Mouse (Mus musculus): ENCODE results near the gene Defb29. TPM values are rescaled to one million over a fixed set of nuclear protein-coding genes. Genes with fewer than 3 reads are reported as not detected.

Defb29 gene
- total RNA-seq, 2 experiments from 2014 or later = not detected

DNA sequence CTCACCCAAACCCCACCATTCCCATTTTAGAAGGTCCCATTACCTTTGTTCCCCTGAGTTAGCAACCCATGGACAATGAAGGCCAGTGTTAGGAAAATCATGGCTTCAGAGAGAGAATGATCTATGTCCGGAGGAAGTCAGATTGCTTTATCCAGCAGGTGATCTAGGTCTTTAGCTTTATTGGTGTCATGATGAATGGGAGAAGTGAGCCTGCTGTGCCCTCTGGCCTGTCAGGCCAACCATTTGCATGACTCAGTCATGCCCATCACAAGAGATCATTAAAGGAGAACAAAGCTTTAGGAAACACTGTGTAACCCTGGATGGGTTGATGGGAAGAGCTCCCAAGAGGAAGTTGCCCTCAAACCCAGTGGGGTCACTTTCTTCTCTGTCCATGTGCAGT is 28.3 kb downstream of the Defb29 start, which contains the start of gene Defb26:
Defb26 (minus strand) TSS at position 101 of the 400 bp plus-strand sequence.
- intact Hi-C loops (cut with DNase I) = no loop called here
- DNase-seq = no peak

DNA sequence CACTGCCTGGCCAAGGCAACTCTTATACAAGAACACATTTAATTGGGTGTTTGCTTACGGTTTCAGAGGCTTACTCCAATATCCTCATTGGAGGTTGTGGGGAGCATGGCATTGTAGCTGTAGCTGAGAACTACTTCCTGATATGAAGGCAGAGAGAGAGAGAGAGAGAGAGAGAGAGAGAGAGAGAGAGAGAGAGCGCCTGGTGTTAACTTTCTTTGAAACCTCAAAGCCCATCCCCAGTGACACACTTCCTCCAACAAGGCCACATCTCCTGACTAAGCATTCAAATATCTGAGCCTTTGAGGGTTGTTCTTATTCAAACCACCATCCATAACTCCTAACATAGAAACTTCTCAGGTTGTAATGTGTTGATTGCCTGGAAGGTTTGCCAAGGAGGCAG is 35.9 kb downstream of the Defb29 start:
- no peak for DNase-seq
- intact Hi-C loops (cut with DNase I) = no loop called here

DNA sequence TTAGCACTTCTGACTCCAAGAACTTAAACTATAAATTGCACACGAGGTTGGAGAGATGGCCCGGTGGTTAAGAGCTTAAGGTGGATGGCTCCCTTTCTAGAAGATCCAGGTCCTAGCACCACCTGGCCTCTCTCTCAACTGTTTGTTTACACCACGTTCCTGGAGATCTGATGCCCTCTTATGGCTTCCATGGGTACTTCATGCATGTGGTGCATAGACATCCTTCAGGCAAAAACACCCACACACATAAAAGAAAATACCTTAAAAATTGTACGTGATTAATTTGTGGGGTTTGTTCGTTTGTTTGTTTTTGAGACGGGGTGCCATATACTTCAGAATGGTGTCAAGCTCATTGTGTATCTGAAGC is 39.1 kb downstream of the Defb29 start:
- intact Hi-C loops (cut with DNase I) = no loop called here
- no peak for DNase-seq

DNA sequence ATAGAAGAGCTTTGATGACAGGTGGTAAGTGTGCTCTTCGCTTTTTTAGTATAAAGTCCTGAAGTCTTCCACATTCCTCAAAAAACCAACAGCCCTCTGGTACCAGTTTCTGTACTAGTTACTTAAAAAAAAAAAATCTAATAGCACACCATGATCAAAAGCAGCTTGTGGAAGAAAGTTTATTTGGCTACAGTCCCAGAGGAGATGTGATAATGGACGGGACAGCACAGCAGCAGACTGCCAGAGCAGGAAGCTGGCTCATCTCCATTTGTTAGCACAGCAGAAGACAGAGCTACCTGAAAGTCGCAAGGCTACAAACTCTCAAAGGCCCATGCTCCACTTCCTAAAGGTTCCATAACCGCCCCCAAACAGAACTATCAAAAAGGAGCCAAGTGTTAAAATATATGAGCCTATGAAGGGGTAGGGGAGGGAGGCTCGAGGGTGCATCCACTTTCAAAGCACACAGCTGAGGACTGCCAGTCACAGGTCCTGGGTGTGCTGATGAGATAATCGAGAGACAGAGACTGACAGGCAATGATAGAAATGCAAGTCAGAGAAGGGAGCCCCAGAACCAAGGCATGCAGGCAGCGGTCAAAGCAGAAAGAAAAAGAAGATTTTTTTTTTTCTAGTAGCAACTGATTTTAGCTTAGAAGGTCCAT is 39.6 kb downstream of the Defb29 start:
- DNase-seq = no peak
- intact Hi-C loops (cut with DNase I) = no loop called here

DNA sequence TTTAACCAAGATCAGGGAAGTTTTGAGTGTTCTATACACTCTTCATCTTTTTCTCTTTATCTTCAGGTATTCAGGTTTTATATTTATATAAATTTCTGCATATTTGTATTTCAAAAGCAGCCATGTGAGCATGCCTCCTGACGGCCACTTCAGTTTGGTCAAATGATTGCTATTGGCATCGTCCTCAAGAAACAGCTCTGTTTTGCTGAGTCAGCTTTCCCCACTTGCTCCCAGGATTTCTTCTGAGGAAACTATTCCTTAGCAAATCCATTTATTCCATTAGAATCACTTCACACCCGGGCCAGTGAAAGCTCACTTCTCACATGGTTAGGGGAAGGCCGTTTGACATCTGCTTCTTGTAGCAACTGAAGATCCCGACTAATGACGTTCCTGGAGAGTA is 41.9 kb downstream of the Defb29 start:
- DNase-seq = no peak
- intact Hi-C loops (cut with DNase I) = no loop called here

DNA sequence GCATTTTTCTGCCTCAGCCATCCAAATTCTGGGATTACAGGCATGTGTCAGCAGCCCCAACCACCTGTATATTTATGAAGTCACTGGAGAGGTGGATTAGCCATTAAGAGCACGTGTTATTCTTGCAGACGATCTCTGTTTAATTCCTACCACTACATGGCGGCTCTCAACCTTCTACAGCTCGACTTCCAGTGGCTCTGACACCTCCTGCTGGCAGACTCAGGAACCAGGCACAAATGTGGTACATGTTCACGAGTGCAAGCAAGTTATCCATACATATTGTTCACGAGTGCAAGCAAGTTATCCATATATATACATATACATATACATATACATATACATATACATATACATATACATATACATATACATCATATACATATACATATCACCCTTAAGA is 46.7 kb downstream of the Defb29 start:
- intact Hi-C loops (cut with DNase I) = no loop called here
- no peak for DNase-seq

DNA sequence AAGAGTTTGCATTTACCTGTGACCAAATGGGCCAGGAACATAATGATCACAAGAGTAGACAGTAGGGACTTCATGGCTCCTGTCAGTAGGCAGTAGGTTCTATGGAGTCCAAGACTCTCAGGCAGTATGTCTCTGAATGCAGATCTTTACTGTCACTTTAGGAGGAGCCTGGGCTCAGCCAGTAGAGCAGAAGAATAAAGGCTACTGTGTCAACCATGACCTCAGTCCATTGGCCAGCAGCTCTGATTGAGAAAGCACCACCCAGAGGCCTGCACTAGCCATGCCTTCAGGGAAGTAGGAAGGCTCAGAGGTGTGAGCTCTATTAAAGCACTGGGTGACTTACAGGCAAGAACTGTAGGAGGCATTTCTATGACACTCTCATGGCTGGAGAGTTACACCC is 49.9 kb downstream of the Defb29 start, which contains the start of gene Defb22:
Defb22 (minus strand) TSS at position 101 of the 400 bp plus-strand sequence.
- intact Hi-C loops (cut with DNase I) = no loop called here
- DNase-seq = no peak

Other genes with a start within 250 kb of the Defb29 start
- gene Tbc1d20, start 246.3 kb downstream of the Defb29 start, total RNA-seq (2021) = 10 to 100 TPM; 21.8 to 26.8 TPM
- gene Rbck1, start 207.4 kb downstream of the Defb29 start, total RNA-seq (2021) = 10 to 100 TPM; 24.4 to 31.6 TPM
- 1 to 10 TPM in 1 of 2 experiments, under 1 TPM in 1; 0.62 to 1.5 TPM for gene Trib3, start 196.1 kb downstream of the Defb29 start, total RNA-seq (2021)
- not detected for gene Nrsn2, start 163.5 kb downstream of the Defb29 start, total RNA-seq (2021)
- 1 to 10 TPM; 1.4 to 1.5 TPM for gene Sox12, start 142.0 kb downstream of the Defb29 start, total RNA-seq (2021)
- gene Zcchc3, start 125.1 kb downstream of the Defb29 start, total RNA-seq (2021) = 1 to 10 TPM in 1 of 2 experiments, under 1 TPM in 1; 0.84 to 2.1 TPM
- not detected for gene 6820408C15Rik, start 124.5 kb downstream of the Defb29 start, total RNA-seq (2021)
- not detected for gene Defb23, start 75.5 kb downstream of the Defb29 start, total RNA-seq (2021)
- not detected for gene Defb20, start 63.0 kb downstream of the Defb29 start, total RNA-seq (2021)
- gene Defb22, start 50.0 kb downstream of the Defb29 start, total RNA-seq (2021) = not detected
- gene Defb26, start 28.4 kb downstream of the Defb29 start, total RNA-seq (2021) = not detected
- gene Defb28, start 21.8 kb downstream of the Defb29 start, total RNA-seq (2021) = not detected
- gene Gm17416, start 29.2 kb upstream of the Defb29 start, total RNA-seq (2021) = not detected
- not detected for gene Defb21, start 32.6 kb upstream of the Defb29 start, total RNA-seq (2021)
- gene Defb19, start 40.2 kb upstream of the Defb29 start, total RNA-seq (2021) = not detected
- not detected for gene Defb45, start 59.3 kb upstream of the Defb29 start, total RNA-seq (2021)
- not detected for gene Defb36, start 64.2 kb upstream of the Defb29 start, total RNA-seq (2021)
- gene Defb25, start 83.0 kb upstream of the Defb29 start, total RNA-seq (2021) = not detected
- 1 to 10 TPM; 2.7 to 3.6 TPM for gene Rem1, start 86.9 kb upstream of the Defb29 start, total RNA-seq (2021)
- 10 to 100 TPM; 30.1 to 35.1 TPM for gene H13, start 129.4 kb upstream of the Defb29 start, total RNA-seq (2021)
- 10 to 100 TPM in 1 of 2 experiments, 1 to 10 TPM in 1; 9.6 to 12.1 TPM for gene Mcts2, start 146.9 kb upstream of the Defb29 start, total RNA-seq (2021)
- gene Id1, start 196.2 kb upstream of the Defb29 start, total RNA-seq (2021) = 10 to 100 TPM; 11.5 to 17.7 TPM
- gene Cox4i2, start 214.1 kb upstream of the Defb29 start, total RNA-seq (2021) = 1 to 10 TPM; 2.9 TPM

Data from gastrocnemius, postnatal 36 days (tissue).